Mouse (Mus musculus): ENCODE measurements around the gene Rmnd5a.

DNA sequence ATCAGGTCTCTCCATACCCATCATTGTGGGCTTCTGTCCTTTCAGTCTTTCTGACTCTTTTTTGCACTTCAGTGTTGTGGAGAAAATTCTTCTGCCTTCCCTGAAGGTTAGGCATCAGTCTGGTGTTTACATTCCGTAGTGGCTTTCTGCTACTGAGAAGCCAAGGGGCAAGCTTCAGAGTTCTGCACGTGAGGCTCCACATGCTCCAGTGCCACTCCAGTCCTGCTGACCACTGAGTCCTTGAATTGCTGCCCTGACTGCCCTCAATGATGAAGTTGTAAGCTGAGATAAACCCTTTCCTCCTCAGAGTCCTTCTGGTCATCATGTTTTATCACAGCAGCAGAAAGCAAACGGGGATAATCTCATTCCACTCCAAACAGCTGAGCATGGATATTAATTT, 28.9 kb upstream of the Rmnd5a start:
- no peak for TF ChIP-seq POLR2A (IDR thresholded peaks at IDR 0.05; ENCODE audit: low read depth, low read length)
- TF ChIP-seq CTCF (conservative IDR thresholded peaks at IDR 0.05; ENCODE audit: insufficient read depth, insufficient read length, low read depth, low read length): no peak

Measured in kidney, adult 2 months (tissue).